Mouse (Mus musculus): ENCODE measurements around the gene Pogk. TPM values are rescaled to one million over a fixed set of nuclear protein-coding genes. Genes with fewer than 3 reads are reported as not detected.

Pogk gene
- 5.1 and 5.4 TPM in 2 replicates for polyA plus RNA-seq (2015; fragmentation: Nextera tagmentation; extraction: Ambion mirVana)

GRCm38 (mm10) chr1:166409701-166410220 lies at the start of gene Pogk:
Pogk (minus strand) TSS chr1:166409863.

GRCm38 (mm10) chr1:166379013-166379629 lies 30.5 kb downstream of the Pogk start, which contains the start of gene Tada1:
Tada1 (plus strand) TSS chr1:166379097.

Other genes with a start within 250 kb of the Pogk start
- not detected in 2 replicates for gene Mael, start 171.1 kb downstream of the Pogk start, polyA plus RNA-seq (2015; fragmentation: Nextera tagmentation; extraction: Ambion mirVana)
- gene Ildr2, start 155.7 kb downstream of the Pogk start, polyA plus RNA-seq (2015; fragmentation: Nextera tagmentation; extraction: Ambion mirVana) = 1.4 and 2.3 TPM in 2 replicates
- 26.5 and 30.1 TPM in 2 replicates for gene Tada1, start 30.8 kb downstream of the Pogk start, polyA plus RNA-seq (2015; fragmentation: Nextera tagmentation; extraction: Ambion mirVana)
- 0.11 and 0.12 TPM in 2 replicates for gene Gm4846, start 87.7 kb upstream of the Pogk start, polyA plus RNA-seq (2015; fragmentation: Nextera tagmentation; extraction: Ambion mirVana)
- gene Gm4847, start 237.8 kb upstream of the Pogk start, polyA plus RNA-seq (2015; fragmentation: Nextera tagmentation; extraction: Ambion mirVana) = not detected in 2 replicates

Measured in adrenal gland, postnatal 0 days (tissue).